Mouse (Mus musculus): ENCODE data around the gene Agap2. TPM values are rescaled to one million over a fixed set of nuclear protein-coding genes. Genes with fewer than 3 reads are reported as not detected.
"Not testable (repeated sequence)": the region's sequence is repeated elsewhere in the genome, so short reads cannot be mapped to it uniquely, and the experiment has no call there.

The Agap2 gene
- polyA plus RNA-seq, 1 experiment from 2014 or later: 0.92 TPM

- Histone ChIP-seq H3K4me3 (no peak overlapping the region), H3K27ac (no peak overlapping the region)
- 70% methylated on average over 2 of the region's 2 CpGs for WGBS (ENCODE audit: insufficient replicate concordance)
These were observed 13.6 kb upstream of the Agap2 start for GRCm38 (mm10) chr10:127061513-127061912.

DNA sequence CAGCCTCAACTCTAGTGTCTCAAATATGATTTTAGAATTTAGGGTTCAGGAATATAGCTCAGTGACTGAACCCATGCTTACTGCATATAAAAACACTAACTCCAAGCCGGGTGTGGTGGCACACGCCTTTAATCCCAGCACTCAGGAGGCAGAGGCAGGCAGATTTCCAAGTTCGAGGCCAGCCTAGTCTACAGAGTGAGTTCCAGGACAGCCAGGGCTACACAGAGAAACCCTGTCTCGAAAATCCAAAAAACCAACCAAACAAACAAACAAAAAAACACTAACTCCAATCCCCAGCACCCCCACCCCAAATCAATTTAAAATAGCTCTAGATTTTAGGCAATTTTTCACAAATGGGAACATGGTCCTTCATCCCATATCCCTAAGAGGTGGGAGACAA, 13.0 kb upstream of the Agap2 start:
- H3K4me2 ChIP-seq; H3K27ac ChIP-seq; H3K9ac ChIP-seq; H3K4me3 ChIP-seq; ATAC-seq; H3K9me3 ChIP-seq (replicated peaks): not testable (repeated sequence)
- WGBS (ENCODE audit: insufficient replicate concordance): 69% methylated on average over 4 of the region's 4 CpGs
- H3K27me3 ChIP-seq (replicated peaks): peaks cover 56% of the 10 kb centered on the region
- H3K4me1 ChIP-seq: peaks cover 66% of the 10 kb centered on the region
- H3K36me3 ChIP-seq: peaks cover 27% of the 10 kb centered on the region

More at GRCm38 (mm10) chr10:127061513-127061912, 13.6 kb upstream of the Agap2 start:
- Histone ChIP-seq H3K4me1 (peaks cover 60% of the 10 kb centered on the region), H3K36me3 (peaks cover 21% of the 10 kb centered on the region), H3K4me2 (no peak overlapping the region), H3K27me3 (replicated peaks) (peaks cover 62% of the 10 kb centered on the region), H3K9ac (no peak overlapping the region), H3K9me3 (replicated peaks) (no peaks in the 10 kb centered on the region)
- ATAC-seq: no peak

DNA sequence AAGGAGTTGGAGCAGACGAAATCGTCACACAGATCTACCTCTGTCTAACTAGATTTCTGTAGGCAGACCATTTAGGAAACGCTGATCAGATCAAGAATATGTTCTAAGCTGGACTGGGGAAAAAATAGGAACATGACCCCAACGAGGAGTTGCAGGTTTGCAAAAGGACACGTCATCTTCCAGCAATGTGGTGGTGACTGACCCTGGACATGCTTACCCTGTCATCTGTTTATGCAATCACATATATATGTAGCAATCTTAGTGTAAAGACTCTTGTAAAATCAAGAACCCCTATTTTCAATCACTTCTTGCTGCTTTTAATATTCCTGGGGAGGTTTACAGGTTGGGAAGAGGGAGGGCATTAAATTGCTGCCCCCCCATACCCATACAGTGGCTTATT, 12.6 kb upstream of the Agap2 start:
- Histone ChIP-seq H3K4me2 (peak overlapping the region; percentile 93), H3K4me3 (peak overlapping the region; percentile 80; the same call in 1 of the 2 replicates), H3K27ac (no peak overlapping the region), H3K36me3 (peaks cover 31% of the 10 kb centered on the region), H3K4me1 (peaks cover 66% of the 10 kb centered on the region), H3K27me3 (replicated peaks) (peaks cover 52% of the 10 kb centered on the region), H3K9me3 (replicated peaks) (no peaks in the 10 kb centered on the region), H3K9ac (no peak overlapping the region)
- 59% methylated on average over 5 of the region's 5 CpGs for WGBS (ENCODE audit: insufficient replicate concordance)
- ATAC-seq: no peak

- Histone ChIP-seq H3K36me3 (peaks cover 40% of the 10 kb centered on the region), H3K4me1 (peaks cover 68% of the 10 kb centered on the region), H3K4me3 (peak within 1 kb of the TSS; percentile 80), H3K27ac (peak within 1 kb of the TSS; percentile 75), H3K9me3 (replicated peaks) (no peaks in the 10 kb centered on the region), H3K9ac (peak within 1 kb of the TSS; percentile 87), H3K4me2 (peak within 1 kb of the TSS; percentile 93), H3K27me3 (replicated peaks) (peaks cover 43% of the 10 kb centered on the region)
- ATAC-seq: peak; percentile 90
- WGBS (ENCODE audit: insufficient replicate concordance): under 1% methylated on average over 46 of the region's 46 CpGs
These were observed 11.7 kb upstream of the Agap2 start, which contains the start of gene Cdk4 for GRCm38 (mm10) chr10:127063239-127063872. Cdk4 (plus strand) TSS chr10:127063534.

GRCm38 (mm10) chr10:127063913-127064870, 10.9 kb upstream of the Agap2 start:
- peak overlapping the region; percentile 93 for H3K4me2 ChIP-seq
- H3K27ac ChIP-seq: peak overlapping the region; percentile 75
- H3K9ac ChIP-seq: peak overlapping the region; percentile 87
- 0 out of 2 replicates have a peak, but pooled peaks have one; percentile 6 for ATAC-seq
- H3K4me1 ChIP-seq: peaks cover 68% of the 10 kb centered on the region
- WGBS (ENCODE audit: insufficient replicate concordance): 12% methylated on average over 37 of the region's 37 CpGs
- H3K9me3 ChIP-seq (replicated peaks): no peaks in the 10 kb centered on the region
- peaks cover 44% of the 10 kb centered on the region for H3K36me3 ChIP-seq
- peaks cover 35% of the 10 kb centered on the region for H3K27me3 ChIP-seq (replicated peaks)
- H3K4me3 ChIP-seq: peak overlapping the region; percentile 80

- Histone ChIP-seq H3K36me3 (peaks cover 44% of the 10 kb centered on the region), H3K4me3 (no peak overlapping the region), H3K9ac (no peak overlapping the region), H3K9me3 (replicated peaks) (no peaks in the 10 kb centered on the region), H3K4me1 (peaks cover 66% of the 10 kb centered on the region), H3K27ac (0 out of 2 replicates have a peak overlapping the region, but pooled peaks have one; percentile 1), H3K4me2 (no peak overlapping the region), H3K27me3 (replicated peaks) (peaks cover 17% of the 10 kb centered on the region)
- WGBS (ENCODE audit: insufficient replicate concordance): 45% methylated on average over 9 of the region's 9 CpGs
- ATAC-seq: no peak
These were observed 9.1 kb upstream of the Agap2 start for GRCm38 (mm10) chr10:127065981-127066380.

GRCm38 (mm10) chr10:127066519-127067018, 8.5 kb upstream of the Agap2 start:
- no peak overlapping the region for H3K9ac ChIP-seq
- no peak overlapping the region; the same call in 1 of the 2 replicates for H3K4me3 ChIP-seq
- peaks cover 44% of the 10 kb centered on the region for H3K36me3 ChIP-seq
- no peak overlapping the region for H3K27ac ChIP-seq
- H3K4me1 ChIP-seq: peaks cover 71% of the 10 kb centered on the region
- no peak for ATAC-seq
- no peak overlapping the region for H3K4me2 ChIP-seq
- no peaks in the 10 kb centered on the region for H3K9me3 ChIP-seq (replicated peaks)
- 85% methylated on average over 14 of the region's 14 CpGs for WGBS (ENCODE audit: insufficient replicate concordance)
- peaks cover 11% of the 10 kb centered on the region for H3K27me3 ChIP-seq (replicated peaks)

DNA sequence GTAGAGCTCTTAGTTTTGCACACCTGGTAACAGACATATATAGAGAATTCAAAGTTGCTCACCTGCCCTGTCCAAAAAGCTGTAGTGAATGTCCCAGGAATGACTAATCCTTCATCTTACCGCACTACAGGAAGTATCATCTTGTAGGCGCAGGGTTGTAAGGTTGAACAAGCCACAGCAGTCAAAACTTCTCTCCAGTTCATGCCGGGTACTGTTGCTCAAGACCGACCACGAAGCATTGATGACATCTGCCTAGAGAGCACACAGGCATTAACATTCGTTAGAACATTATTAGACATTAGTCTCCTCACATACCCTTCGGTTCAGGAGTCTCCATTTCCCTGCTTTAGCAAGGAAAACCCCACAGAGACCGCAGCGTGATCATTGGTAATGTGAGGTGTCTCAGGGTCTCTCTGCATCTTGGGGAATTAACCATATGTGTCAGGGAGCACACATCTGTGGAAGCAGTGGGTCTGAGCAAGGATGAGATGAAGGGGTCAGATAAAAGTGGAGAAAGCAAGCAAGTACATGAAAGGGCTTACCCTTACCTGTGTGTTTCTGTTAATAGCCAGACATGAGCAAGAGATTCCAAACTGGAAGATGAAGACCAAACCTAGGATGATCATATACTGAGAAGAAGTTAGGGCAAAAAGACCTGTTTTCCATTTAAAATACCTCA, 6.6 kb upstream of the Agap2 start:
- H3K27me3 ChIP-seq (replicated peaks): no peaks in the 10 kb centered on the region
- ATAC-seq: no peak

DNA sequence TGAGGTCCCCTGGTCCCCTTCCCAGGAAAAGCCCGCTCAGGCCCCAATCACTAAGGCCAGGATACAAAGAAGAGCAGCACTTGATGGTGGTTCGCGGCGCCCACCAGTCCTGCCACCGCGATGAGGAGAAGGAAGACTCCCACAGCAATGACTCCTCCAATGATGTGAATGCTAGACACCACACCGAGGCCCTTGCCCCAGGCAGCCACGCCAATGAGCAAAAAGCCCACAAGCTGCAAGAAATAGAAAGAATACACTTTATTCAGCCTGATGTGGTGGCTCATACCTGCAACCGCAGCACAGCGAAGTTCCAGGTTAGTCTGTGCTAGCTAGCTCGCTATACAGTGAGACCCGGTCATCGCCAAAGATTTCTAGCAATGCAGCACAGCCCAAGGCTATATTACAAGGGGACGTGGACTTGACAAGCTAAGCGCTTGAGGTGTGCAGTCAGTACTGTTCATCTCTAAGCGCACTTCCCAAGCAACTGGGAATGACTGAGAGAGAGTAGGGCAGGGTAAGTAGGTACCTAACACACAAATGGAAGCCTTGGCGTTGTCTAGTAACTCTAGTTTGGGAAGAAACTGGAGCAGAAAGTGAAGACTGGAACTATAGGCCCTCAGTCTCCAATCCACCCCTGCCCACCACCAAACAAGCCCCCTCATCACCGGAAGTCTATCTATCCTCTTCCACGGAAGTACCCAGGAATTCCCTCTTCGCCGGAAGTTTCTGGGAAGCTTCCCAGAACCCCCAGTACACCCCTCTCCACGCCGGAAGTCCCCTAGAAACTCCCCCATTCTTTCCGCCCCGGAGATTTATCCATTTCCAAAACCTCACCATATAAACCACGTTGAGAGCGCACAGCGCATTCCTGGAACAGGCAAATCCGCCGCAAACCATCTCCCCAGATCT, 5.5 kb upstream of the Agap2 start:
- Histone ChIP-seq H3K4me1 (peaks cover 56% of the 10 kb centered on the region), H3K4me3 (peak overlapping the region; percentile 76), H3K4me2 (peak overlapping the region; percentile 79), H3K9me3 (replicated peaks) (no peaks in the 10 kb centered on the region), H3K27ac (peak overlapping the region; percentile 80), H3K36me3 (peaks cover 43% of the 10 kb centered on the region), H3K27me3 (replicated peaks) (no peaks in the 10 kb centered on the region), H3K9ac (peak overlapping the region; percentile 78)
- ATAC-seq: peak; percentile 11; the same call in 1 of the 2 replicates
- WGBS (ENCODE audit: insufficient replicate concordance): 8% methylated on average over 30 of the region's 30 CpGs

More for the DNA sequence above, 6.6 kb upstream of the Agap2 start:
- H3K9ac ChIP-seq: peak overlapping the region; percentile 78; the same call in 1 of the 2 replicates
- peak overlapping the region; percentile 79 for H3K4me2 ChIP-seq
- peak overlapping the region; percentile 76 for H3K4me3 ChIP-seq
- WGBS (ENCODE audit: insufficient replicate concordance): 48% methylated on average over 9 of the region's 9 CpGs
- peak overlapping the region; percentile 80 for H3K27ac ChIP-seq
- peaks cover 61% of the 10 kb centered on the region for H3K4me1 ChIP-seq
- no peaks in the 10 kb centered on the region for H3K9me3 ChIP-seq (replicated peaks)
- peaks cover 44% of the 10 kb centered on the region for H3K36me3 ChIP-seq

GRCm38 (mm10) chr10:127070190-127071121, 4.6 kb upstream of the Agap2 start, which contains the start of gene Tspan31:
Tspan31 (minus strand) TSS chr10:127070264.
- Histone ChIP-seq H3K9ac (peak within 1 kb of the TSS; percentile 78), H3K36me3 (peaks cover 34% of the 10 kb centered on the region), H3K27ac (peak within 1 kb of the TSS; percentile 80), H3K4me1 (peaks cover 52% of the 10 kb centered on the region), H3K4me3 (peak within 1 kb of the TSS; percentile 76), H3K9me3 (replicated peaks) (no peaks in the 10 kb centered on the region), H3K4me2 (peak within 1 kb of the TSS; percentile 79), H3K27me3 (replicated peaks) (peaks cover 6% of the 10 kb centered on the region)
- peak; percentile 85 for ATAC-seq
- WGBS (ENCODE audit: insufficient replicate concordance): 1% methylated on average over 36 of the region's 36 CpGs

Measured in liver, embryonic 12.5 days (tissue).